Mouse (Mus musculus): Measurements from ENCODE around the gene Hnrnph2.

The Hnrnph2 gene

GRCm38 (mm10) chrX:134600659-134601379 lies at the start of gene Hnrnph2, which contains the start of gene Gla:
Gene Hnrnph2, plus strand, starts transcription at chrX:134601179.
Gene Gla, minus strand, starts transcription at chrX:134601125.
- peak; percentile 92 for DNase-seq (ENCODE audit: low spot score)

GRCm38 (mm10) chrX:134553326-134553725 lies 47.7 kb upstream of the Hnrnph2 start:
- DNase-seq (ENCODE audit: low spot score): no peak

GRCm38 (mm10) chrX:134554425-134554824 lies 46.6 kb upstream of the Hnrnph2 start:
- no peak for DNase-seq (ENCODE audit: low spot score)

- DNase-seq (ENCODE audit: low spot score): no peak
These were observed 36.7 kb upstream of the Hnrnph2 start for GRCm38 (mm10) chrX:134564326-134564725.

- DNase-seq (ENCODE audit: low spot score): no peak
These were observed 34.3 kb upstream of the Hnrnph2 start for GRCm38 (mm10) chrX:134566536-134567222.

GRCm38 (mm10) chrX:134577896-134578295 lies 23.1 kb upstream of the Hnrnph2 start:
- no peak for DNase-seq (ENCODE audit: low spot score)

GRCm38 (mm10) chrX:134580528-134581305 lies 20.3 kb upstream of the Hnrnph2 start:
- no peak for DNase-seq (ENCODE audit: low spot score)

- no peak for DNase-seq (ENCODE audit: low spot score)
These were observed 18.7 kb upstream of the Hnrnph2 start for GRCm38 (mm10) chrX:134582270-134582669.

- DNase-seq (ENCODE audit: low spot score): no peak
These were observed 17.9 kb upstream of the Hnrnph2 start, which contains the start of gene Btk for GRCm38 (mm10) chrX:134582888-134583669. Gene Btk, minus strand, starts transcription at chrX:134583570.

- peak; percentile 89 for DNase-seq (ENCODE audit: low spot score)
These were observed 15.6 kb upstream of the Hnrnph2 start, which contains the start of gene Rpl36a for GRCm38 (mm10) chrX:134585103-134586002. Gene Rpl36a, plus strand, starts transcription at chrX:134585654.

GRCm38 (mm10) chrX:134586447-134586846 lies 14.5 kb upstream of the Hnrnph2 start:
- no peak for DNase-seq (ENCODE audit: low spot score)

- DNase-seq (ENCODE audit: low spot score): no peak
These were observed 12.7 kb upstream of the Hnrnph2 start for GRCm38 (mm10) chrX:134588261-134588660.

GRCm38 (mm10) chrX:134588997-134589396 lies 12.0 kb upstream of the Hnrnph2 start:
- DNase-seq (ENCODE audit: low spot score): no peak

- no peak for DNase-seq (ENCODE audit: low spot score)
These were observed 11.1 kb upstream of the Hnrnph2 start for GRCm38 (mm10) chrX:134589836-134590235.

- DNase-seq (ENCODE audit: low spot score): no peak
These were observed 935 bp upstream of the Hnrnph2 start for GRCm38 (mm10) chrX:134599922-134600565.

- no peak for DNase-seq (ENCODE audit: low spot score)
These were observed 571 bp downstream of the Hnrnph2 start for GRCm38 (mm10) chrX:134601380-134602120.

GRCm38 (mm10) chrX:134609472-134609871 lies 8.5 kb downstream of the Hnrnph2 start:
- no peak for DNase-seq (ENCODE audit: low spot score)

GRCm38 (mm10) chrX:134610984-134611383 lies 10.0 kb downstream of the Hnrnph2 start:
- DNase-seq (ENCODE audit: low spot score): no peak

GRCm38 (mm10) chrX:134612285-134612959 lies 11.4 kb downstream of the Hnrnph2 start:
- DNase-seq (ENCODE audit: low spot score): peak; percentile 34
